Mouse (Mus musculus): ENCODE results near the gene Mast2.

Gene Mast2

GRCm38 (mm10) chr4:116464126-116464981 lies at the start of gene Mast2:
Mast2 (minus strand) TSS chr4:116464183.
- in situ Hi-C loops (cut with MboI, MseI), result no loop called here

GRCm38 (mm10) chr4:116507425-116508218 lies 43.6 kb upstream of the Mast2 start, which contains the start of gene Ipp:
Ipp (plus strand) TSS chr4:116507549.
- in situ Hi-C loops (cut with MboI, MseI), result no loop called here

GRCm38 (mm10) chr4:116506886-116507424 lies 43.0 kb upstream of the Mast2 start:
- in situ Hi-C loops (cut with MboI, MseI), result no loop called here

- in situ Hi-C loops (cut with MboI, MseI), result no loop called here
These were observed 36.0 kb upstream of the Mast2 start for GRCm38 (mm10) chr4:116499978-116500377.

GRCm38 (mm10) chr4:116493646-116494045 lies 29.7 kb upstream of the Mast2 start:
- in situ Hi-C loops (cut with MboI, MseI), result no loop called here

GRCm38 (mm10) chr4:116492460-116492859 lies 28.5 kb upstream of the Mast2 start:
- in situ Hi-C loops (cut with MboI, MseI), result no loop called here

- in situ Hi-C loops (cut with MboI, MseI), result no loop called here
These were observed 27.9 kb upstream of the Mast2 start for GRCm38 (mm10) chr4:116491886-116492285.

- in situ Hi-C loops (cut with MboI, MseI), result no loop called here
These were observed 27.1 kb upstream of the Mast2 start for GRCm38 (mm10) chr4:116491119-116491536.

- in situ Hi-C loops (cut with MboI, MseI), result no loop called here
These were observed 19.5 kb upstream of the Mast2 start for GRCm38 (mm10) chr4:116483476-116483875.

GRCm38 (mm10) chr4:116481322-116481721 lies 17.3 kb upstream of the Mast2 start:
- in situ Hi-C loops (cut with MboI, MseI), result no loop called here

GRCm38 (mm10) chr4:116463231-116464125 lies 505 bp downstream of the Mast2 start:
- in situ Hi-C loops (cut with MboI, MseI), result no loop called here

GRCm38 (mm10) chr4:116461943-116462342 lies 2.0 kb downstream of the Mast2 start:
- in situ Hi-C loops (cut with MboI, MseI), result no loop called here

- in situ Hi-C loops (cut with MboI, MseI), result loop anchor here in 1 of 2 experiments (5.0 kb wide), 1 partner anchor 66 kb away; no protein-coding TSS in a partner anchor
These were observed 12.4 kb downstream of the Mast2 start for GRCm38 (mm10) chr4:116451553-116451952.

- in situ Hi-C loops (cut with MboI, MseI), result loop anchor here in 1 of 2 experiments (5.0 kb wide), 2 partner anchors 67 to 87 kb away; no protein-coding TSS in a partner anchor
These were observed 14.0 kb downstream of the Mast2 start for GRCm38 (mm10) chr4:116449951-116450350.

- in situ Hi-C loops (cut with MboI, MseI), result loop anchor here in 1 of 2 experiments (5.0 kb wide), 1 partner anchor 89 kb away; no protein-coding TSS in a partner anchor
These were observed 15.3 kb downstream of the Mast2 start for GRCm38 (mm10) chr4:116448673-116449072.

- in situ Hi-C loops (cut with MboI, MseI), result no loop called here
These were observed 24.6 kb downstream of the Mast2 start for GRCm38 (mm10) chr4:116439383-116439782.

GRCm38 (mm10) chr4:116438561-116438960 lies 25.4 kb downstream of the Mast2 start:
- in situ Hi-C loops (cut with MboI, MseI), result no loop called here

GRCm38 (mm10) chr4:116435626-116436025 lies 28.4 kb downstream of the Mast2 start:
- in situ Hi-C loops (cut with MboI, MseI), result no loop called here

- in situ Hi-C loops (cut with MboI, MseI), result no loop called here
These were observed 41.8 kb downstream of the Mast2 start for GRCm38 (mm10) chr4:116422186-116422585.

GRCm38 (mm10) chr4:116421170-116421569 lies 42.8 kb downstream of the Mast2 start:
- in situ Hi-C loops (cut with MboI, MseI), result no loop called here

- in situ Hi-C loops (cut with MboI, MseI), result no loop called here
These were observed 51.0 kb downstream of the Mast2 start for GRCm38 (mm10) chr4:116412993-116413392.
